Mouse (Mus musculus) lung, postnatal 0 days (tissue): Measurements from ENCODE around the gene Mgat5.

Experiments
- CTCF ChIP-seq: IDR thresholded peaks from 2 replicates; pipeline ENCODE4 v1.5.1; 2016; ENCODE audit warnings: antibody characterized with exemption, mild to moderate bottlenecking
- EP300 ChIP-seq: IDR thresholded peaks from 2 replicates; pipeline ENCODE4 v1.6.1; 2016; ENCODE audit warnings: antibody characterized with exemption, mild to moderate bottlenecking, control low read depth

- TF ChIP-seq CTCF (no peak), EP300 (no peak)
Measured at GRCm38 (mm10) chr1:127355034-127355433, 150.2 kb downstream of the Mgat5 start.
